Mouse (Mus musculus) heart, embryonic 16.5 days (tissue): ENCODE results near the gene Rnf166. TPM values are rescaled to one million over a fixed set of nuclear protein-coding genes. Genes with fewer than 3 reads are reported as not detected.

Source experiments
- ATAC-seq: fragments of 200-750 bp; cut with Nextera tagmentation; replicated peaks from 2 replicates; pipeline ENCODE4 v1.8.0; 2017; ENCODE audit warnings: moderate number of reproducible peaks; ENCODE audit not compliant: insufficient read depth, low FRiP score; ENCODE audit errors: extremely low read depth
- H3K27ac ChIP-seq: fragments of 300-500 bp; sonication (generic); 2 replicates; pipeline ENCODE4 v1.5.1; 2014; ENCODE audit warnings: mild to moderate bottlenecking, low read length, control low read depth, moderate library complexity
- H3K27me3 ChIP-seq: fragments of 300-500 bp; sonication (generic); 2 replicates; pipeline ENCODE4 v1.6.1; 2014; ENCODE audit warnings: low read length, mixed read lengths; ENCODE audit not compliant: control insufficient read depth, insufficient read depth
- H3K36me3 ChIP-seq: fragments of 300-500 bp; sonication (generic); 2 replicates; pipeline ENCODE4 v1.6.1; 2014; ENCODE audit not compliant: control insufficient read depth, insufficient read depth
- H3K4me1 ChIP-seq: fragments of 300-500 bp; sonication (generic); 2 replicates; pipeline ENCODE4 v1.6.1; 2014; ENCODE audit warnings: low read length, mixed read lengths; ENCODE audit not compliant: control insufficient read depth, insufficient read depth
- H3K4me2 ChIP-seq: fragments of 300-500 bp; sonication (generic); 2 replicates; pipeline ENCODE4 v1.6.1; 2014; ENCODE audit warnings: low read depth, mild to moderate bottlenecking, control low read depth, low read length
- H3K4me3 ChIP-seq: fragments of 300-500 bp; sonication (generic); 2 replicates; pipeline ENCODE4 v1.5.1; 2014; ENCODE audit warnings: mild to moderate bottlenecking, control low read depth, low read length
- H3K9ac ChIP-seq: fragments of 300-500 bp; sonication (generic); 2 replicates; pipeline ENCODE4 v1.6.1; 2014; ENCODE audit warnings: low read length, control low read depth
- H3K9me3 ChIP-seq: fragments of 300-500 bp; sonication (generic); replicated peaks from 2 replicates; pipeline ENCODE4 v1.6.1; 2016; ENCODE audit warnings: low read length; ENCODE audit not compliant: control insufficient read depth
- WGBS: fragments of 180-500 bp; shearing (Covaris S2); extraction: QIAGEN DNeasy Blood & Tissue Kit; methylation state at CpG from one replicate; pipeline ENCODE4 v1.1.7; 2014; 5-methylcytosine and 5-hydroxymethylcytosine counted together
- polyA plus RNA-seq: library from polyadenylated mRNA; unstranded; fragments of >200 nt; fragmentation: Nextera tagmentation; extraction: Ambion mirVana; gene quantifications from 2 replicates; pipeline ENCODE4 v1.2.1, GENCODE M21; 2015

The Rnf166 gene
- polyA plus RNA-seq, 1 experiment from 2014 or later: 48.6 TPM

DNA sequence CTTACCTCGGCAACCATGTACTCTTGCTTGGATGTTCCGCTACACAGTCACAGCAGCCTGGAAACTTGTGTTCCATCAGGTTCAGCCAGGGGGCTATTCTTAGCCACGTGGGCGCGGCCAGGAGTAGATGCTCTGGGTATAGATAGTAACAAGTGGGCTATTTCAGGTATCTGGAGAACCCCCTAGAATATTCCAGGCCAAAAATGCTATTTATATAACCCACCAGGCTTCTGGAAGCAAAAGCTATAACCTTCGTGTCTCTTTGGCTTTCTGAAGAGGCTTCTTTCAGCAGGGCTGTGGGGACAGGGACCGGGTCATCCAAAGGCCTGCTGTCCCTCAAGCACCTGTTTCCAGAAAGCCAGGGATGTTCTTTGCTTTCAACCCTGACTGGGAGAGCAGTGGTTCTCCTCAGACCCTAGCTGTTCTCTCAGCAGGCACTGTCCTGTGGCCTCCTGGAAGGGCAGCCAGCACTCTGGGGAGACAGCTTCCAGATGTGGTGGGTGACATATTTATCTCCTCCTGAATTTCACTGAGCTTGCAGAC, 24.6 kb downstream of the Rnf166 start:
- WGBS: 34% methylated on average over 7 of the region's 7 CpGs
- peak overlapping the region; percentile 98 for H3K27ac ChIP-seq
- peak overlapping the region; percentile 56 for H3K9ac ChIP-seq
- peak; percentile 79 for ATAC-seq
- H3K9me3 ChIP-seq: no peaks in the 10 kb centered on the region
- peaks cover 27% of the 10 kb centered on the region for H3K4me1 ChIP-seq
- no peaks in the 10 kb centered on the region for H3K27me3 ChIP-seq
- no peak overlapping the region; the same call in 1 of the 2 replicates for H3K4me3 ChIP-seq
- H3K36me3 ChIP-seq: no peaks in the 10 kb centered on the region
- H3K4me2 ChIP-seq: peak overlapping the region; percentile 54

DNA sequence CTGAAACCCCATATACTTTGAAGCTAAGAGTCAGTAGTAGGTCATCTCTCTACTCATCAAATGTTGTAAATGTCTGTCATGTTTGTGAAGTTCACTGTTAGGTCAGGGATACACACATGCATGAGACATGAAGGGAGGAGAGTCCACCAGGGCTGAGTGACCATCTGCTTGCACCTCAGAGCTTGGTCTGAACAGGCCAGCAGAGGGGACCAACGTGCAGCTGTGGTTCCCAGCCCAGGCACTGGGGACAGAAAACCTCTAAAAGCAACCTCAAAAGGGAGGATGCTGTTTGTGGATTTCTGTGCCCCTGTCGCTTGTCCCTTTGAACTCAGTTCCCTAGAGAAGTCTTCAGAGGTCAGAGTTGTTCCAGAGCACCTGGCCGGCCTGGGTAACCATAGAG, 30.7 kb downstream of the Rnf166 start:
- 58% methylated on average over 3 of the region's 3 CpGs for WGBS
- H3K9ac ChIP-seq: peak overlapping the region; percentile 73
- peaks cover 23% of the 10 kb centered on the region for H3K4me1 ChIP-seq
- no peaks in the 10 kb centered on the region for H3K27me3 ChIP-seq
- H3K4me3 ChIP-seq: peak overlapping the region; percentile 88
- H3K27ac ChIP-seq: peak overlapping the region; percentile 93
- no peaks in the 10 kb centered on the region for H3K36me3 ChIP-seq
- no peak for ATAC-seq
- no peaks in the 10 kb centered on the region for H3K9me3 ChIP-seq
- peak overlapping the region; percentile 66 for H3K4me2 ChIP-seq

DNA sequence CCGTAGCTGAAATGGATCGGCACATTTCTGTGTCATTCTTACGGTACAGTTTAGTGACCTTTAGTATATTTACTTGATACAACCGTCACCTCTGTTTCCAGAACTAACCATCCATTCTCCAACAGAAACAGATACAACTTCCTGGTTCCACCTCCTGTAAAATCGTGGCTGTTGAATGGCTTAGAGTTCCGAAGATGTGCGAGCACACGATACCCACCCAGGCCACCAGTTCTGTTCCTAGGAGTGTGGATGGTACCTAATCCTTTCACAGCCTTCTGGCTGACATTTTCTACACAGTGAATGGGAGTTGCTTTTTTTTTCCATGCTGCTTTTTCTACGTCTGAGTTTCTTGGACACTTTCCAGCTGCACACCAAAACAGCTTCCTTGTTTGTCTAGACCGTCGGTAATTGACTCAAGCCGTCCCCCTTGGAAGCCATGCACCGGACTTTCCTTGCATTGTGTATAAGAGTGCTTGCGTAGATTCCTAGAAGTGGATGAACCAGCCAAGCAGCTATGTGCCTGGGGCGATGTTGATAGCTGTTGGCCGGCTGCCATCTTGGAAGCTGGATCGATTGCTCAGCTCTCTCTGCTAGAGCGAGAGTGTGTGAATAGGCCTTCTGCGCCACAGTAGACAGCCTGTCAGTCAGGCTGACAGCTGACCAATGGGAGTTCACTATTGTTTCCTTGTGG, 31.7 kb downstream of the Rnf166 start:
- Histone ChIP-seq H3K9ac (peak overlapping the region; percentile 73), H3K4me3 (peak overlapping the region; percentile 88), H3K4me1 (peaks cover 23% of the 10 kb centered on the region), H3K36me3 (no peaks in the 10 kb centered on the region; the same call in 1 of the 2 replicates), H3K4me2 (peak overlapping the region; percentile 66), H3K9me3 (no peaks in the 10 kb centered on the region), H3K27ac (peak overlapping the region; percentile 93), H3K27me3 (no peaks in the 10 kb centered on the region)
- 4% methylated on average over 19 of the region's 19 CpGs for WGBS
- ATAC-seq: peak; percentile 58

DNA sequence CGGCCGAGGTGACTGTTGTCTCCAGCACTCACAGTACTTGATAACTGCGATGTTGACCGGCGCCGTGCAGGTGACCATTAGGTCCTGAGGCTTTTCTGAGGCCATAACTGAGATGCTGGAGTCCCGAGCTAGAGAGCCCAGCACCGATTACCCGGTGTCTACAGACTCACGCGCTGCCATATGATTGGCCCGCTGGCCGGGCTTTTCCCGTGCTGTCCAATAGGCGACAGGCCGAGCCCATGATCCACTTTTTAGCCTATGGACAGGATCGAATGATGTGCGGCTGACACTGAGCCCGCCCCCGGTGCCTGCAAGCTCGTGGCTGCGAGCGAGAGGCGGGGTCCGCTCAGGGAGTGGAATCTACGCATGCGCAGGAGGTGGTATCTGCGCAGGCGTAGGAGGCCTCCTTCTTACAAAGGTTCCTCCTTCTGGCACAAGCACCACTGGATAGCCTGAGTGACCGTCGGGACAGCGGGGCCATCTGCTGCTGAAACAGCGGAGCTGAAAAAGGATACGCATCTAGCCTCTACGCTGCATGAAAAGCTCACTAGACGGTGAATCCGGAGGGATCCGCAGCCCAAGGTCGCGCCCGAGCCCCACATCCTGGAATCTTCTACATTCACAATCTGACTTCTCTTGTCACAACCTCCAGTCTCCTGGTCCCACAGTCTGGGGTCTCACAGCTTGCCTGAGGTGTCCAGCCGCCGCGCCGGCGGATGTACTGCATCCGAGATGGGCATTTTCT, 32.4 kb downstream of the Rnf166 start, which contains the start of gene Mvd:
Mvd (minus strand) TSS at position 161 of the 745 bp plus-strand sequence.
- ATAC-seq: peak; percentile 94
- under 1% methylated on average over 47 of the region's 47 CpGs for WGBS
- Histone ChIP-seq H3K4me1 (peaks cover 23% of the 10 kb centered on the region), H3K27me3 (no peaks in the 10 kb centered on the region), H3K4me2 (peak within 1 kb of the TSS; percentile 100), H3K9ac (peak within 1 kb of the TSS; percentile 85), H3K9me3 (no peaks in the 10 kb centered on the region), H3K36me3 (no peaks in the 10 kb centered on the region; the same call in 1 of the 2 replicates), H3K27ac (peak within 1 kb of the TSS; percentile 93), H3K4me3 (peak within 1 kb of the TSS; percentile 88)

DNA sequence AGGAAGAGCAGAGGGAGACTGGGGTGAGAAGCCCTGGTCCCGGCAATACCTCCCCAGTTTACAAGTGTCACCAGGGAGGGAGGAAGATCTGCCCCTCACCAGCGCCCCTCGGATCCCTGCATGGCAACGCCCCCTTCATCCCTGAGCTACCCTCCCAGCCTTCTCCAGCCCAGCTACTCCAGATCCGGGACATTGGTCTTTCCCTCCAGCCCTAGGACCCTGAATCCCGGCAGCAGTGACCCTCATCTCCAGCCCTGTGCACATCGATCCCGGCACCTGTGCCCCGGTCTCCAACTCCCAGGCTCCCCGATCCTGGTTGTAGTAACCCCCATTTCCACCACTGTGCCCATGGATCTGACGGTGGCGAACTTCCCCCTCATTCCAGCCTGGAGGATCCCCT, 33.1 kb downstream of the Rnf166 start:
- H3K4me2 ChIP-seq: peak overlapping the region; percentile 100
- H3K36me3 ChIP-seq: no peaks in the 10 kb centered on the region; the same call in 1 of the 2 replicates
- peaks cover 26% of the 10 kb centered on the region for H3K4me1 ChIP-seq
- ATAC-seq: 0 out of 2 replicates have a peak, but pooled peaks have one; percentile 0
- no peaks in the 10 kb centered on the region for H3K9me3 ChIP-seq
- H3K4me3 ChIP-seq: peak overlapping the region; percentile 88
- H3K9ac ChIP-seq: peak overlapping the region; percentile 85
- peak overlapping the region; percentile 70 for H3K27ac ChIP-seq
- WGBS: 3% methylated on average over 12 of the region's 12 CpGs
- H3K27me3 ChIP-seq: no peaks in the 10 kb centered on the region

DNA sequence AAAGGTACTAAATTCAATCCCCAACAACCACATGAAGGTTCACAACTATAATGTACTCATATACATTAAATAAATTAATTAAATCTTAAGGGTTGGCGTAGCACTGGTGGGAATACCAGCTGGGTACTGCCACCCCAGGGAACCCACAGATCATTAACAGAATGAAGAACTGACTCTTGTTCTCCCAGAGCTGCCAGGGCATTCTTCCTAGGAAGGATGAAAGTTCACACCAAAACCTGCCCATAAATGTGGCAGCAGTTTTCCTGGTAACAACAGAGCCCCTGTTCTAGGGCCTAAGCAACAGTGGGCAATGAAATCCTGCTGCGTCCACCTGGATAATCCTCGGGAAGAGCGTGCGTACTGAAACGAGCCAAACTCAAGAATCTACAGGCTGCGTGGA, 33.5 kb downstream of the Rnf166 start:
- ATAC-seq: no peak
- Histone ChIP-seq H3K4me1 (peaks cover 26% of the 10 kb centered on the region), H3K4me2 (peak overlapping the region; percentile 100), H3K36me3 (peaks cover 2% of the 10 kb centered on the region; the same call in 1 of the 2 replicates), H3K4me3 (peak overlapping the region; percentile 88), H3K27me3 (no peaks in the 10 kb centered on the region), H3K27ac (peak overlapping the region; percentile 70; the same call in 1 of the 2 replicates), H3K9ac (peak overlapping the region; percentile 85), H3K9me3 (no peaks in the 10 kb centered on the region)
- 30% methylated on average over 7 of the region's 7 CpGs for WGBS

DNA sequence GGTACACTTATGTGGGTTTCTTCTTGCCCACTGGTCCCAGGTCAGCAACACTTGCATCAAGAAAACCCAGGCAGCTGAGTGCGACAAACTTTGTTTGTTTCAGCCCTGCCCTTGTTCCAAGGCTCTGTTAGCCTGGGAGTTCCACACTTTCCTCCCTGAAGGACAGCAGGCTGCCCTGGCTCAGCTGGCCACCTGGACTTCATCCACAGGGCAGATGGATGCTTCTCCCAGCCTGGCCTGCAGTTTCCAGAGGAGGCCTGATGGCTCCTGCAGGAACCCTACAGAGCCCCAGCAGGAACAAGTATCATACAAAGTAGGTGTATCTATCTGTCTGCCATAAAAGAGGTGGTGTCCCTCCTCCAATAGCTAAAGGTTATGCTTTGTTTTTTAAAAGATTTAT, 34.5 kb downstream of the Rnf166 start:
- H3K4me1 ChIP-seq: peaks cover 26% of the 10 kb centered on the region
- H3K36me3 ChIP-seq: peaks cover 7% of the 10 kb centered on the region; the same call in 1 of the 2 replicates
- 90% methylated on average over 1 of the region's 1 CpGs for WGBS
- no peak overlapping the region for H3K4me2 ChIP-seq
- H3K9me3 ChIP-seq: no peaks in the 10 kb centered on the region
- ATAC-seq: no peak
- H3K27me3 ChIP-seq: no peaks in the 10 kb centered on the region
- H3K4me3 ChIP-seq: no peak overlapping the region
- no peak overlapping the region for H3K27ac ChIP-seq
- no peak overlapping the region for H3K9ac ChIP-seq

DNA sequence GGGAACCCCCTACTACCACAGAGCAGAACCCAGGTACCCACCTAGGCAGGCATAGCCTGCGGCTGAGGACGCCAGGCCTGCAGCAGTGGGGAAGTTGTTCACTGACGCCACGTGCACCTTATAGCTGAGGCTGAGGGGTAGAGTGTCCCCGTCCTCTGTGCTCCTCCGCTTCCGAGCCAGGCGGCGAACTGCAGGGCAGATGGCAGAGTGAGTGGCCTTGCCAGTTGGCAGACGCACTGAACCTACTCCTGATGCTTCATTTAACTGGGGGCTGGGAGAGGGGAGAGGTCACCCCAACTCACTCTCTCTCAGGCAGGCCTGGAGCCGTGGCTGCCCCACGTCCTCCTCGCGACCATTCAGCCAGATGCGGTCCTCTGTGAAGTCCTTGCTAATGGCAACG, 36.5 kb downstream of the Rnf166 start:
- Histone ChIP-seq H3K36me3 (peaks cover 19% of the 10 kb centered on the region), H3K9me3 (peaks cover 3% of the 10 kb centered on the region)
- 93% methylated on average over 16 of the region's 16 CpGs for WGBS

More for the DNA sequence above, 36.5 kb downstream of the Rnf166 start:
- no peak overlapping the region for H3K4me3 ChIP-seq
- H3K4me2 ChIP-seq: no peak overlapping the region
- H3K4me1 ChIP-seq: peaks cover 11% of the 10 kb centered on the region
- ATAC-seq: no peak
- no peak overlapping the region for H3K9ac ChIP-seq
- no peak overlapping the region for H3K27ac ChIP-seq
- H3K27me3 ChIP-seq: no peaks in the 10 kb centered on the region
